Mouse (Mus musculus): ENCODE measurements around the gene Gm3618.
"Not testable (repeated sequence)": the region's sequence is repeated elsewhere in the genome, so short reads cannot be mapped to it uniquely, and the experiment has no call there.

Gene Gm3618

DNA sequence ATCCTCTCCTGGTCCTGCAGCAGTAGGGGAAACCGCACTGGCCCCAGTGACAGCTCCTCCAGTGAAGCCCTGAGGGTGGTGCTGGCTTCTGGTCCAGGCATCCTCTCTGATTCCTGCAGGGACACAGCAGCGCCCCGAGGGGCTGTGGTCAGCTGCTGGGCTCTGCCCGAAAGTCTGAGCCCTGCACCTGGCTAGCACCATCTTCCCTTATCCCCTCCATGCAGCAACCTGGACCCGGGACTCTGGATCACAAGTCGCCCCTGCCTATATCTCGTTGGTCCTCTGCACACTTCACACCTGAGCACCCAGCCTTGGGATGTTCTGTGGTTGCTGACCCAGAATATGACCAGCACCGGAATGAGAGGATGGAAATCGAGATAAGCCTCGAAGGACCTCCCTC, at the start of gene Gm3618:
Gm3618 (minus strand) TSS at position 101 of the 400 bp plus-strand sequence.
- not testable (repeated sequence) for DNase-seq (ENCODE audit: low read depth, low spot score)

DNA sequence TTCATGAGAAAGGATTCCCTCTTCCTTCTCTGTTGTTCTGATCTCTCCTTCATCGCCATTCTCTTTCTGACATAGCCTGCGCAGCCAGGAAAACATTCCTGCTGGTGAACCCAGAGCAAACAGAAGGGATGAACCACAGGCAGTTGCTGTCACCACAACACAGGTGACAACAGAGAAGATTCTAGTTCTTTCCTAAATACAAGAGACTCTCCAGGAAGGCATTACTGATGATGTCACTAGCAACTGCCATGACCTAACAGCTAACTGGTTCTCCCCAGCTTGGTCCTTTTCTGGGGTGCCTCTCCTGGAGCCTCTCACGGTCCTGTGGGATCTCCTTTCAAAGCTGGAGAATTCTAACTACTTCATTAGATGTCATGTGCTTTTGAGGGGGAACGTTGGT, 46.7 kb upstream of the Gm3618 start, which contains the start of gene Gm16440:
Gm16440 (minus strand) TSS at position 101 of the 400 bp plus-strand sequence.
- DNase-seq (ENCODE audit: low read depth, low spot score) = not testable (repeated sequence)

DNA sequence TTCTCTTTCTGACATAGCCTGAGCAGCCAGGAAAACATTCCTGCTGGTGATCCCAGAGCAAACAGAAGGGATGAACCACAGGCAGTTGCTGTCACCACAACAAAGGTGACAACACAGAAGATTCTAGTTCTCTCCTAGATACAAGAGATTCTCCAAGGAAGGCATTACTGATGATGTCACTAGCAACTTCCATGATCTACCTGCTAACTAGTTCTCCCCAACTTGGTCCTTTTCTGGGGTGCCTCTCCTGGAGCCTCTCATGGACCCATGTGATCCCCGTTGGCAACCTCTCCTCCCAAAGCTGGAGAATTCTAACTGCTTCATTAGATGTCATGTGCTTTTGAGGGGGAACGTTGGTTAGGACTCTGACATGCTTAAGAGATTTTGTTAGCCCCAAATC, 38.7 kb downstream of the Gm3618 start, which contains the start of gene Gm21103:
Gm21103 (minus strand) TSS at position 101 of the 400 bp plus-strand sequence.
- DNase-seq (ENCODE audit: low read depth, low spot score) = not testable (repeated sequence)

DNA sequence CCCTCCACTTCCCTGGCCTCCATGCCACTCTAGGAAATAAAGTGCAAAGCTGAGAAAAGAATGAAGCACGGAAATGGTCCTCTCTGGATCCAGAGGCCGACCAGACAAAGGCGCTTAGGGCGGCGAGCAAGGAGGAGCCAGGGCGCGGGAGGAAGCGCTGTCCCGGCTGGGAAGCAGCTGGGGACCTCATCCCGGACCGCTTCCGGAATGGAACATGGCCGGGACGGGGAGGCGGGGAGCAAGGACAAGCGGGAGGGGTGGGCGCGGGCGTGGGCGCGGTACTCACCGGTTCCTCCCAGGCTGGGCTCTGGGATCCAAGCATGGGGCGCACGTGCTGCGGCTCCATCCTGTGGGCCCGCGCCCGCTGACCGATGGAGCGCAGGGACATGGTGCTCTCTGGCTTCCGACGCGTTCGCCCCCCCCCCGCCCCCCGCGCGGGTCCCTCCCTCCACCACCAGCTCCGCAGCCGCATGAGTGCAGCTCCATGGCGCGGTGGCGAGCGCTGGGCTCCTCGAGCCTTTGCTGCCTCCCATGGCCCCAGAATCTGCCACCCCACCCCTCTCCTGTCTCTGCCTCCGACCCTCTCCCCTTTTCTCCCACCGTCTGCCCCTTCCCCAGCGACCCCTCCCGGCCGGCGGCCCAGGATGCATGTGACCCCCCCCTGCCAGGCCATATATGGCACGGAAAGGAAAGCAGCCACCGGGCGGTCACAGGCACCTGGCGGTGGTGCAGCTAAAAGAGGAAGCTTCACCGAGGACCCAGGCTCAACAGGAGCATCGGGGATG, 56.4 kb downstream of the Gm3618 start, which contains the start of gene Gm3411:
Gm3411 (minus strand) TSS at position 320 of the 785 bp plus-strand sequence.
- DNase-seq (ENCODE audit: low read depth, low spot score) = not testable (repeated sequence)
